Mouse (Mus musculus): ENCODE data around the gene Zfp174. TPM values are rescaled to one million over a fixed set of nuclear protein-coding genes. Genes with fewer than 3 reads are reported as not detected.
"Not testable (repeated sequence)": the region's sequence is repeated elsewhere in the genome, so short reads cannot be mapped to it uniquely, and the experiment has no call there.

Zfp174 gene
- total RNA-seq (2017): 0.11 to 1.5 TPM (median 1.4 TPM) in 3 replicates

DNA sequence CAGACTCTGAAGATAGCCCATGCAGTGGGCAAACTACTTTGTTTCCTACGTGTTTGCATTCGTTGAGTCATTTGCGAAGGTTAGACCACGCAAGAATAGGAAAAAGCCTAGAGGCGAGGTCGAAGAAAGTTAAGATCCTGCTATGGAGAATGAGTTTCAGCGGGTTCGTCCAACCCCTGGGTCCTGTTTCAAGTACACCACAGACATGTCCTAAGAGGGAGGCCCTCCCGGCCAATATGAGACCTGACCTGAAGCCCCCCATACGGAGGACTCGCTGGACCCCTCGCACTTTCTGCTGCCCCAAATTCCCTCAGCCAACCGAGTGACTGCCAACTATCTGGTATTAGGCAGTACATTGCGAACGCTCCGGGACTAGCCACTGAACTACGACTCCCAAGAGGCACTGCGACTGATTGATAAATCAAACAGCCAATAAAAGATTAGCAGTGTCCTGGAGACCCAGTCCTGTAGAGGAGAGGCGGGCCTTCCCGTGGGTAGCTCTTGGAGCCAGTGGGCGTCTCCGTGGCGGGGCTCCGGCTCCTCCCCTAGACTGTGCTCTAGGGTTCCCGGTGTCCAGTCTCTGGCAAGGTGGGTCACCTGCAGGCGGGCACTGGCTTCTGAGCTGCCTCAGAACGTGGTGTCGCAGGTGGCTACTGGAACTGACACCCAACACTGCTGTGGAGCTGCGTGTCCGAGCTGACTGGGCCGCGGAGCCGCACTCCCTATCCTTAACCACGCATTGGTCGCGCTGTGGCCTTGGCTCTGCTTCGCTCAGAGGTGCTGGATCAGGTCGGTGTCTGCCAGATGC is at the start of gene Zfp174:
Zfp174 (plus strand) TSS at position 558 of the 808 bp plus-strand sequence.
- peak; percentile 100 for ATAC-seq (replicated peaks; ENCODE audit: insufficient number of reproducible peaks, low FRiP score, low TSS enrichment, poor library complexity, severe bottlenecking)

DNA sequence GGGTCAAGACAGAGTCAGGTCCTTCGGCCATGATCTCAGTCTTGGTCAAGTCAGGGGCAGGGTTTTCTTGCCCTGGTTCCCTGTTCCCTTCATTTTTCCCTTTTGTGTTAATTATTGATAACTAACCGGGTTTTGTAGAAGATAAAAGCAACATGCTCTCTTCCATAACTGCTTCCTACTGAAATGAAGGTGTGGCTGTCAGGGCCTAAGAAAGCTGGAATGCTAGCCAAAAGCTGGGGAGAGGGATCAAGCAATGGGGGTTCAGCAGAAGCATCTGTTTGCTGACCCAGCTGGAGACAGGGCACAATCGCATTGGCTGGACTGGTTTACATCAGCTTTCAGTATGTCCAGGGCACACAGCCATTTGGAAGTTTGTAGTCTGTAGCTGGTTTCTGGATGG is 38.9 kb upstream of the Zfp174 start:
- ATAC-seq (replicated peaks; ENCODE audit: insufficient number of reproducible peaks, low FRiP score, low TSS enrichment, poor library complexity, severe bottlenecking): no peak

DNA sequence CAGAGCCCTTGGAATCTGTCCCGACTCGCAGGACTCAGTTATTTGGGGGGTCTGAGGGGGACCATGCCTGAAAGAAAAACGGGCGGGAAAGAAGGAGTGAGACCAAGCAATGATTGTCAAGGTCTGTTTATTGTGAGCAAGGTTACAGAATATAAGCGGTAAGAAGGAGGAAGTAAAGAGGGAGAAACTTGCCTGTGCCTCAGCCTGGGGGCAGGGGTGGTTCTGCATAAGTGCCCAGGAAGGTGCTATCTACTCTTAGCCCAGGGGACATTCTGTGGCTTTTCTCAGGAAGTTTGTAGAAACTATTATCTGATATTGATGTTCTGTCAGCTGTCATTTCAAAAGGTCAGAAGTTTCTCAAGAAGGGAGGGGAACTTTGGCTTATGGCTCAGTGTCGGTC is 32.4 kb upstream of the Zfp174 start:
- ATAC-seq (replicated peaks; ENCODE audit: insufficient number of reproducible peaks, low FRiP score, low TSS enrichment, poor library complexity, severe bottlenecking): not testable (repeated sequence)

DNA sequence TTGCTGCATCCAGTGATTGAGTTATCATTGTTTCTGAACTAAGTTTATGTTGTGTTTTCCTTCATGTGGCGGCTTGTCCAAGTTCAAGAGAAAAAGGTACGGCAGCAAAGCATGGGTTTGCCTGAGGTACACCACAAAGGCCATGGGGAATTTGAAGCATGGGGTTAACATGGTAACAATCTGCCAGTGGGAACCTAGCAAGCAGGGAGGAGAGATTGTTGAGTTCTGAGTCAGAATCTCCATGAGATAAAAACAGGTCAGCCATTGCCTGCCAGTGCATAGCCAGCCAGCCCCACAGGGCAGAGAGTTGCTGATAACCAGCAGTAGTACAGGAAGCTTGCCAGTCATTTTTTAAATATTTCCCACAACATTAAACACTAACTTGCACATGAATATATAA is 26.9 kb upstream of the Zfp174 start:
- no peak for ATAC-seq (replicated peaks; ENCODE audit: insufficient number of reproducible peaks, low FRiP score, low TSS enrichment, poor library complexity, severe bottlenecking)

GRCm38 (mm10) chr16:3828021-3828420 is 19.0 kb upstream of the Zfp174 start:
- ATAC-seq (replicated peaks; ENCODE audit: insufficient number of reproducible peaks, low FRiP score, low TSS enrichment, poor library complexity, severe bottlenecking): no peak

- ATAC-seq (replicated peaks; ENCODE audit: insufficient number of reproducible peaks, low FRiP score, low TSS enrichment, poor library complexity, severe bottlenecking): no peak
Measured at GRCm38 (mm10) chr16:3829727-3830126, 17.3 kb upstream of the Zfp174 start.

GRCm38 (mm10) chr16:3830588-3831109 is 16.4 kb upstream of the Zfp174 start, which contains the start of gene Olfr15:
TSS of gene Olfr15 (plus strand) at chr16:3830878.
- ATAC-seq (replicated peaks; ENCODE audit: insufficient number of reproducible peaks, low FRiP score, low TSS enrichment, poor library complexity, severe bottlenecking): no peak

GRCm38 (mm10) chr16:3835461-3835860 is 11.6 kb upstream of the Zfp174 start:
- no peak for ATAC-seq (replicated peaks; ENCODE audit: insufficient number of reproducible peaks, low FRiP score, low TSS enrichment, poor library complexity, severe bottlenecking)

DNA sequence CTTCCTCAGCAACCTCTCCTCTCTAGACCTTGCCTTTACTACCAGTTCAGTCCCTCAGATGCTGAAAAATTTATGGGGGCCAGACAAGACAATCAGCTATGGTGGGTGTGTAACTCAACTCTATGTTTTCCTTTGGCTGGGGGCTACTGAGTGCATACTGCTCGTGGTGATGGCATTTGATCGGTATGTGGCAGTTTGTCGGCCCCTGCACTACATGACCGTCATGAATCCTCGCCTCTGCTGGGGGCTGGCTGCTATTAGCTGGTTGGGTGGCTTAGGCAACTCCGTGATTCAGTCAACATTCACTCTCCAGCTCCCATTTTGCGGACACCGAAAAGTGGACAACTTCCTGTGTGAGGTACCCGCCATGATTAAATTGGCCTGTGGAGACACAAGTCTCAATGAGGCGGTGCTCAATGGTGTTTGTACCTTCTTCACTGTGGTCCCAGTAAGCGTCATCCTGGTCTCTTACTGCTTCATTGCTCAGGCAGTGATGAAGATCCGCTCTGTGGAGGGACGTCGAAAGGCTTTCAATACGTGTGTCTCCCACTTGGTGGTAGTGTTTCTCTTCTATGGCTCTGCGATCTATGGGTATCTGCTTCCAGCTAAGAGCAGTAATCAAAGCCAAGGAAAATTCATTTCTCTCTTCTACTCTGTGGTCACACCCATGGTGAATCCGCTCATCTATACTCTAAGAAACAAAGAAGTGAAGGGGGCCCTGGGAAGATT is 7.7 kb upstream of the Zfp174 start:
- no peak for ATAC-seq (replicated peaks; ENCODE audit: insufficient number of reproducible peaks, low FRiP score, low TSS enrichment, poor library complexity, severe bottlenecking)

- ATAC-seq (replicated peaks; ENCODE audit: insufficient number of reproducible peaks, low FRiP score, low TSS enrichment, poor library complexity, severe bottlenecking): no peak
Measured at GRCm38 (mm10) chr16:3842989-3843388, 4.1 kb upstream of the Zfp174 start.

- ATAC-seq (replicated peaks; ENCODE audit: insufficient number of reproducible peaks, low FRiP score, low TSS enrichment, poor library complexity, severe bottlenecking): no peak
Measured at GRCm38 (mm10) chr16:3843796-3844195, 3.3 kb upstream of the Zfp174 start.

DNA sequence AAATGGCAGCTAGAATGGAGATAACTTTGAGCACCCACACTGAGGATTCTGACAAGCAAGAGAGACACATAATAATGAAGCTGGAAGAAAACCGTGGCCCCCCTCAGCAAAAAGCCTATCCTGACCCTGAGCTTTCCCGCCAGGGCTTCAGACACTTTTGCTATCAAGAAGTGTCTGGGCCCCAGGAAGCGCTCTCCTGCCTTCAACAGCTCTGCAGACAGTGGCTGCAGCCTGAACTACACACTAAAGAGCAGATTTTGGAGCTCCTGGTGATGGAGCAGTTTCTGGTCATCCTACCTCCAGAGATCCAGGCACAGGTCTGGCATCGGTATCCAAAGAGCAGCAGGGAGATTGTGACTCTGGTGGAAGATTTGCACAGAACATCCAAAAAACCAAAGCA is 803 bp downstream of the Zfp174 start:
- ATAC-seq (replicated peaks; ENCODE audit: insufficient number of reproducible peaks, low FRiP score, low TSS enrichment, poor library complexity, severe bottlenecking): no peak

DNA sequence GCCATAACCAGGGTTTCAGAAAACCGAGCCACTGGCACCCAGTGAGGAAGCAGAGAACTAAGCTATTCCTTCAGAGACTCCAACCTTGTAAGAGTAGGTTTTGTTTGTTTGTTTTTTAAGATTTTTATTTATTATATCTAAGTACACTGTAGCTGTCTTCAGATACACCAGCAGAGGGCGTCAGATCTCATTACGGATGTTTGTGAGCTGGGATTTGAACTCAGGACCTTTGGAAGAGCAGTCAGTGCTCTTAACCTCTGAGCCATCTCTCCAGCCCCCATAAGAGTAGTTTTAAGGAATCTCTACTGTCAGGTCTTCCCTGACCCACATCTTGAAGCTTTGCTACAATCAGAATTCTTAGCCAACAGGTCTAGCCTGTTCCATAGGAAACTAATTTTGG is 1.3 kb downstream of the Zfp174 start:
- ATAC-seq (replicated peaks; ENCODE audit: insufficient number of reproducible peaks, low FRiP score, low TSS enrichment, poor library complexity, severe bottlenecking): no peak

DNA sequence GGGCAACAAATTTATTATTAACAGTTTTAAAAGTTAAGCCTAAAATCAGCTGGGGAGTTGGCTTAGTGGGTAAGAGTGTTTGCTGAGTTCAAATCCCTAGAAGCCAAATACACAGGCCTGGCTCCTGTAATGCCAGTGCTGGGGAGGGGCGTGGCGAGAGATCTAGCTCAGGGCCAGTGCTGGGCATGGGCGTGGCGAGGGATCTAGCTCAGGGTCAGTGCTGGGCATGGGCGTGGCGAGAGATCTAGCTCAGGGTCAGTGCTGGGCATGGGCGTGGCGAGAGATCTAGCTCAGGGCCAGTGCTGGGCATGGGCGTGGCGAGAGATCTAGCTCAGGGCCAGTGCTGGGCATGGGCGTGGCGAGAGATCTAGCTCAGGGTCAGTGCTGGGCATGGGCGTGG is 4.2 kb downstream of the Zfp174 start:
- not testable (repeated sequence) for ATAC-seq (replicated peaks; ENCODE audit: insufficient number of reproducible peaks, low FRiP score, low TSS enrichment, poor library complexity, severe bottlenecking)

- ATAC-seq (replicated peaks; ENCODE audit: insufficient number of reproducible peaks, low FRiP score, low TSS enrichment, poor library complexity, severe bottlenecking): no peak
Measured at GRCm38 (mm10) chr16:3852586-3852985, 5.5 kb downstream of the Zfp174 start.

DNA sequence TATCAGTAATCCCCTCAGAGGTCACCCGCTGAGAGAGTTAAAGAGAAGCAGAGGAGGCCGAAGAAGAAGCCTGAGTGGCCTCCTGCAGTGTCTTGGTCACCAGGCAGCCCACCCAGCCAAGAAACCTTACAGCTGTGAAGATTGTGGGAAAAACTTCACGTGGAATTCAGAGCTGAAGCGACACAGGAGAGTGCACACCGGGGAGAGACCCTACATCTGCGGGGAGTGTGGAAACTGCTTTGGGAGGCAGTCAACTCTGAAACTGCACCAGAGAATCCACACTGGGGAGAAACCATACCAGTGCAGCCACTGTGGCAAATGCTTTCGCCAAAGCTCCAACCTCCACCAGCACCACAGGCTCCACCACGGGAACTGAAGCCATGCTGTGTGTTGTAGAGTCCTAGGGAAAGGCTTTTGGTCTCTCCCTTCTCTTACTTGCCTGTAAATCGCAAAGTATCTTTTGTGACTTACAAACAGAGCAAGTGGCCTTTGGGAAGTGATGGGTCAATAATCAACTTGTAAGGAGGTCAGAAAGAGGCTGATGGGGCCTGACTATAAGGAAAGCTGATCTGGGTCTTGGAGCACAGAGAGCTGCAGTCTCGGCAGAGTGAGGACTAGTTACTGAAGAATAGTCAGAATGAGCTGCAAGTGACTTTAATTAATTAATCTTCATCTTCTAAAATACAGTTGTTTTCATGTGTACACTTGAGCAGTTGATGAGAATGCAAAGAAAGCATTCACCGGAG is 7.5 kb downstream of the Zfp174 start:
- no peak for ATAC-seq (replicated peaks; ENCODE audit: insufficient number of reproducible peaks, low FRiP score, low TSS enrichment, poor library complexity, severe bottlenecking)

GRCm38 (mm10) chr16:3855776-3856175 is 8.7 kb downstream of the Zfp174 start:
- no peak for ATAC-seq (replicated peaks; ENCODE audit: insufficient number of reproducible peaks, low FRiP score, low TSS enrichment, poor library complexity, severe bottlenecking)

- ATAC-seq (replicated peaks; ENCODE audit: insufficient number of reproducible peaks, low FRiP score, low TSS enrichment, poor library complexity, severe bottlenecking): no peak
Measured at GRCm38 (mm10) chr16:3859254-3859653, 12.2 kb downstream of the Zfp174 start.

- ATAC-seq (replicated peaks; ENCODE audit: insufficient number of reproducible peaks, low FRiP score, low TSS enrichment, poor library complexity, severe bottlenecking): 0 out of 2 replicates have a peak, but pooled peaks have one; percentile 14
Measured at GRCm38 (mm10) chr16:3871815-3872214, 24.7 kb downstream of the Zfp174 start.
